Mouse (Mus musculus) Muller cell, postnatal 12 days (primary cell): ENCODE results near the gene Nfil3.

Source experiments
- DNase-seq: peaks from one replicate; pipeline ENCODE4 v3.0.0-alpha.2; 2015; ENCODE audit errors: inconsistent ontology term

Gene Nfil3

GRCm38 (mm10) chr13:52940956-52941355 is 39.9 kb downstream of the Nfil3 start:
- no peak for DNase-seq

- no peak for DNase-seq
These were observed 50.3 kb downstream of the Nfil3 start for GRCm38 (mm10) chr13:52930582-52930981.

GRCm38 (mm10) chr13:52929209-52930171 is 51.4 kb downstream of the Nfil3 start, which contains the start of gene Auh:
Auh (minus strand) TSS chr13:52929681.
- DNase-seq: peak; percentile 95

- DNase-seq: no peak
These were observed 52.5 kb downstream of the Nfil3 start for GRCm38 (mm10) chr13:52928392-52928791.

GRCm38 (mm10) chr13:52924457-52924856 is 56.4 kb downstream of the Nfil3 start:
- no peak for DNase-seq

GRCm38 (mm10) chr13:52921966-52922365 is 58.9 kb downstream of the Nfil3 start:
- no peak for DNase-seq

GRCm38 (mm10) chr13:52921065-52921825 is 59.6 kb downstream of the Nfil3 start:
- DNase-seq: no peak

GRCm38 (mm10) chr13:52919790-52920352 is 61.0 kb downstream of the Nfil3 start:
- no peak for DNase-seq

- DNase-seq: no peak
These were observed 62.5 kb downstream of the Nfil3 start for GRCm38 (mm10) chr13:52918333-52918732.
